Mouse (Mus musculus) MEL-GATA-1-ER (cell line): Measurements from ENCODE around the gene Dhdh.
"Not testable (repeated sequence)": the region's sequence is repeated elsewhere in the genome, so short reads cannot be mapped to it uniquely, and the experiment has no call there.

Experiments
- DNase-seq: peaks from one replicate; pipeline ENCODE4 v3.0.0-alpha.2; 2012; ENCODE audit warnings: low read depth; ENCODE audit errors: extremely low read depth

The Dhdh gene

GRCm38 (mm10) chr7:45509912-45510787 lies 21.5 kb upstream of the Dhdh start, which contains the start of gene Nucb1:
Nucb1 (minus strand) TSS chr7:45510406.
- peak; percentile 96 for DNase-seq

- peak; percentile 33 for DNase-seq
Measured at GRCm38 (mm10) chr7:45509181-45509882, 20.7 kb upstream of the Dhdh start.

- peak; percentile 93 for DNase-seq
Measured at GRCm38 (mm10) chr7:45508561-45508960, 20.0 kb upstream of the Dhdh start.

GRCm38 (mm10) chr7:45507583-45507982 lies 19.0 kb upstream of the Dhdh start:
- DNase-seq = no peak

GRCm38 (mm10) chr7:45498427-45498826 lies 9.8 kb upstream of the Dhdh start:
- no peak for DNase-seq

GRCm38 (mm10) chr7:45494548-45494947 lies 5.9 kb upstream of the Dhdh start:
- no peak for DNase-seq

- DNase-seq = no peak
Measured at GRCm38 (mm10) chr7:45492951-45493350, 4.3 kb upstream of the Dhdh start.

- DNase-seq = no peak
Measured at GRCm38 (mm10) chr7:45492225-45492844, 3.7 kb upstream of the Dhdh start.

- no peak for DNase-seq
Measured at GRCm38 (mm10) chr7:45491264-45491663, 2.7 kb upstream of the Dhdh start.

- no peak for DNase-seq
Measured at GRCm38 (mm10) chr7:45490822-45491221, 2.2 kb upstream of the Dhdh start.

GRCm38 (mm10) chr7:45489578-45489977 lies 973 bp upstream of the Dhdh start:
- DNase-seq = no peak

- DNase-seq = no peak
Measured at GRCm38 (mm10) chr7:45487861-45488292, 728 bp downstream of the Dhdh start.

- no peak for DNase-seq
Measured at GRCm38 (mm10) chr7:45486761-45487415, 1.7 kb downstream of the Dhdh start, which contains the start of gene Gm45808. Gm45808 (minus strand) TSS chr7:45486811.

- DNase-seq = no peak
Measured at GRCm38 (mm10) chr7:45486158-45486557, 2.4 kb downstream of the Dhdh start.

GRCm38 (mm10) chr7:45484985-45485384 lies 3.6 kb downstream of the Dhdh start:
- DNase-seq = not testable (repeated sequence)

GRCm38 (mm10) chr7:45482166-45482565 lies 6.4 kb downstream of the Dhdh start:
- DNase-seq = no peak

GRCm38 (mm10) chr7:45481374-45481927 lies 7.2 kb downstream of the Dhdh start, which contains the start of gene Tulp2:
Tulp2 (plus strand) TSS chr7:45481877.
- DNase-seq = peak; percentile 74

- DNase-seq = not testable (repeated sequence)
Measured at GRCm38 (mm10) chr7:45480310-45480709, 8.3 kb downstream of the Dhdh start.

- DNase-seq = no peak
Measured at GRCm38 (mm10) chr7:45478774-45479173, 9.8 kb downstream of the Dhdh start.

GRCm38 (mm10) chr7:45477003-45477402 lies 11.6 kb downstream of the Dhdh start:
- DNase-seq = no peak

GRCm38 (mm10) chr7:45476453-45476852 lies 12.2 kb downstream of the Dhdh start:
- DNase-seq = no peak
